Mouse (Mus musculus) monocyte, adult 5-6 weeks (primary cell): ENCODE results near the gene Fgfr2. TPM values are rescaled to one million over a fixed set of nuclear protein-coding genes. Genes with fewer than 3 reads are reported as not detected.

Source experiments
- ATAC-seq: fragments of 153-309, 156-312 bp; replicated peaks from 2 replicates; pipeline ENCODE4 v1.8.0; 2017; ENCODE audit warnings: mild to moderate bottlenecking; ENCODE audit not compliant: low TSS enrichment, insufficient number of reproducible peaks, severe bottlenecking, poor library complexity, low FRiP score
- total RNA-seq: library from RNA; stranded (forward); fragments of 200-1000, 200-491, 200-594 nt; gene quantifications from 3 replicates; pipeline ENCODE4 v1.2.3, GENCODE M21; 2017

Fgfr2 gene
- total RNA-seq, 1 experiment from 2014 or later, result not detected

DNA sequence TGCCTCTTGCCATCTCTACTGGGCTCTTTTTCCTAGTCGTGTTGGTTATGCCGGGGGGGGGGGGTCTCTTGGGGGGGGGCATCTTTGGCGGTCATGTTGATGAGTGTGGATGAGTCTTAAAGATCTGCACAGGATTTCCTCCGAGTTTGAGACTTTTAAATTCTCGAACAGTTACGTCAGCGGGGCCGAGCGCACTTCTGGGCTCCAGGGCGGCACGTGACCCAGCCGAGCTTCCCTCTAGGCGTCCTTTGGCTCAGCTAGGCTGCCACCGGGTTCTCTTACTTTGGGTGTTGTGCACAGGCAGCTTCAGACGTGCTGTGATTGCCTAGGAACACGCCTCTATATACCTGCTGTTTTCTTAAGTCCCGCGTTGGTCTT lies 2476.4 kb downstream of the Fgfr2 start:
- ATAC-seq, result peak; percentile 60

DNA sequence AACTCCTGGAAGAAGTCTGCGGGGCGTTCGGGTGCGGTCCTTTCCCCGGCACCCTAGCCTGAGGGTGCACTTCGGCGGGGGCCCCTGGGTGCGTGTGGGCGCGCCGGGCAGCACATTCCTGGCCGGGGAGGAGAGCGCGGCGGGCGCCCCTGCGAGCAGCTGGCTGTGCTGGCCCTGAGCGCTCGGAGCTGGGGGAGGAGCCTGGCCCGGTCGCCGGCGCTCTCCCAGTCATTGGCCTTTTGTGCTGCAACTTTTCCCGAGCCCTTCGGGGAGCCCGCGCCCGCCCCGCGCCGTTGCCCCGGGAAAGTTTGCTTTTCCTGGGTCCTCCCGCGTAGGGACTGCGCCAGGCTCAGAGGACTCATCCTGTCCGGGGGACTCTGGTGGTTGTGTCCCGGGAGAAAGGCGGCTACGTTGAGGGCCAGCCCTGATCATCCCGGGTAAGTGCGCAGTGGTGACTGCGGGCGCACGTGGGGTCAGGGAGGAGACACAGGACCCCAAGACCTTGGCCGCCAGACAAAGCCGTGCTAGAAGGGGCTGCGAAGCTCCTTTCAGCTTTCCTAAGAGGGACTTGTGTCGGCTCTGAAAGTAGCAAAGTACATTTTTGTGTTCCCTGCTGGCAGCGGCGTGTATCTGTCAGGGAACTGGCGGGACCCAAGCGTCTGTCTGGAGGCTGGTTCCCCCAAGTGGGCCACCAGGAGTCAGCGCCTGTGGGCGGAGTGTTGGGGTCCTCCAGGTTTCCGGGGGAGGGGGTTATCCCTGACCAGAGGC lies 2477.0 kb downstream of the Fgfr2 start:
- ATAC-seq, result no peak

- ATAC-seq, result 0 out of 2 replicates have a peak, but pooled peaks have one; percentile 8
Measured at GRCm38 (mm10) chr7:130645332-130645993, 2477.7 kb downstream of the Fgfr2 start.

- ATAC-seq, result no peak
Measured at GRCm38 (mm10) chr7:130640681-130641080, 2482.5 kb downstream of the Fgfr2 start.

DNA sequence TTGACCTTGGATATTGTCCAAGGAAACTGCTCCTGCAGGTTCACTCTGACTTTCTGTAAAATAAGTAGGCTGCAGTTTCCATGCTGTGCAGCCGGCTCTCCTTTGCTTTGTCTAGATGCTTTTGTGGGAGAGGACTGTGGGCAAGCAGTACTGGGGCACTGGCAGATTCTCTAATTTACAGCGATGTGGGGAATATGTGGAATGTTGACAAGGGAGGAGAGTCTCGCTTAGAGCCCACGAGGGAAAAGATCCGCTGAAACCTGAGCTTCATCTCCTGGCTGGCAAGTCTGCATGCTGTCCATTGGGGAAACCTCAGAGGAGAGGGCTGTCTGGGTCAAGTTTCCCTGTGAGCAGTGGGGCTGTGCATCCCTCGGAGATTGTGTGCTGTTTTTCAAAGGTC lies 2485.3 kb downstream of the Fgfr2 start:
- ATAC-seq, result no peak

DNA sequence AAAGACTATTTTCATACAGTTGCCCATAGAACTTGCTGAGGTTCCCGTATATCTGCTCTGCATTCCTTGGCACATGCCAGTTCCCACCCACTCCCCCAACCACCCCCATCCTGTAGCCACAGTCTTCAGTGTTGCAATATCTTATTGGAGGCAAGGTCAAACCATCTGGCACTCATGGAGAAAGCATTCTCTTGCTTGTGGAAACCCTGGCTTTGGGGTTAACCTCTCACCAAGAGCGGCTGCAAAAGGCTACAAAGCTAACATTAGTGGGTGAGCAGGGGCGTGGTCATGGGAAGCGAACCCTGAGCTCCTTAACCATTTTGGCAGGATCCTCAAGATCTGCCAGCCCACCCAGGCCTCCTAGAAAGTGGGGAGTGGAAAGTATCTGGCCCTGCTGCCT lies 2486.2 kb downstream of the Fgfr2 start:
- no peak for ATAC-seq

DNA sequence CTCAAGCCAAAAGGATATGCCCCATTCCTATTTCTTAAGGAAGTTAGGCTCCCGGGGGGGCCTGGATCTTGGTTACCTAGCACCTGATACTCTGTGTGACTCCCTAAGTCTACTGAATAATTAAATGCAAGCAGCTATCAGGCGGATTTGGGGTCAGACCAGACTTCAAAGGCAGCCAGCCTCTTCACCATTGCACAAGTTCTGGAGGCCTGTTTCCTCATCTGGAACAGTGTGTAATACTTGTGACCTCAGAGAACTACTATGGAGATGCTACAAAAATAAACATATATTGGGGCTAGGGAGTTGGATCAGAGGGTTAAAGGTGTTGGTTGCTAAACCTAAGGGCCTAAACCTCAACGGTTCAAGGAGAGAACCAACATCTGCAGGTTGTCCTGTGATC lies 2486.9 kb downstream of the Fgfr2 start:
- no peak for ATAC-seq

DNA sequence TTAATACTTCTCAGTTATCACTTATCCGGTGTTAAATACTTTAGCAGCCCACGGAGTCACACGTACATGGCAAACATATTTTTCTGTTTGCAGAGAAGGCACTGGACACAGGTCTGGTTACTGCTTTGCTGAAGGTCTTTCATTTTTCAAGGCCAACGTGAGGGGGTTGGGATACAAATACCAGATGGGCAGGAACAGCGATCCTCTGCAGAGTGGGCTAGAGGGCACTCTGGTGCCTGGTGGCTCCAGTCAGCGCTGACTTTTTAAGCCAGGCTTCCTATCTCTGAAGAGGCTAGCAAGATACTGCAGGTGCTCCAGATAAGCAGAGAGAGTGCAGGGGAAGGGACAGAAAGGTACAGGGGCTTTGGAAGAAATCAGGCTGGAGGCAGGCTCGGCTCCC lies 2487.9 kb downstream of the Fgfr2 start:
- no peak for ATAC-seq

DNA sequence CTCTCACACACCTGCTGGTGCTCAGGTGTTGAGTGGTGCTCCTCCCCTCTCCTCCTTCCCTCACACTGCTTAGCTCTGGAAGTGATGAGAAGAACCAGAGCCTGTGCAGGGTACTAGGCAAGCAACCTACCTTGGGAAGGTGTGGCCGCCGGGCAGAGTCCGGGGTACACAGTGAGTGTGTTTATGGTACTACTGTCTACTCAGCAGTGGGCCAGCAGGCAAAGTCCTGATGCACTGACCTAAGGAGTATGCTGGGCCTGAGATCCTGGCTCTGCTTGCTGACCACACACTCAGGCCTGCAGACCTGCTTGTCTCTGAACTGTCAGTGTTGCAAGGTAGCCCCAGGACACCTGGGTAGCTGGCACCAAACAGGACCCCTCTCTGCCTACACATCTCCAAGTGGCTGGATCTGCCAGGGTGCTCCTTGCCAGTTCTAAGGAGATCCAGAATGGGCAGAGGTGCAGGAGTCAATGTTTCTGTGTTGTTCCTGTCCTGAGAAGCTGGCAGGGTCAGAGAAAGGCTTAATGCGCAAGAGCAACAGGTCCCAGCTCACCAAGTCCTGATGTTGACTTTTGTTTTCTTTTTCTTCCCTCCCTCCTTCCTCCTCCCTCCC lies 2488.8 kb downstream of the Fgfr2 start:
- ATAC-seq, result no peak

GRCm38 (mm10) chr7:130632379-130632732 lies 2490.8 kb downstream of the Fgfr2 start:
- ATAC-seq, result no peak

- no peak for ATAC-seq
Measured at GRCm38 (mm10) chr7:130631553-130632378, 2491.4 kb downstream of the Fgfr2 start.

DNA sequence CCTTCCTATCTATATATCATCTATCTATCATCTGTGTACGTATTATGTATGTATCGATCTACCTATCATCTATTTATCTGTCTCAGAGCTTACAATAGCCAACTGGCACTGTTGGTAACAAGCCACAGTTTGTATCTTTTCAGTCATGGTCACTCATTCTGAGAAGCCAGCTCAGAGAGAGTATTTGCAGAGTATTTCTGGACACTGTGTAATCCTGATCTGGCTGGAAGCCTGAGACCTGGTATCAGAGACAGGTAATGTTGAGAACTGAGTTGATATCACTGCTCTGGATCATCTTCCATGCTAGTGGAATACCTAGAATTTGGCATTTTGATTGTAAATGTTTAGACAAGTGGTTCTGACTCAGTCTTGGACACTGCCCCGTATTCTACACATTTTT lies 2492.2 kb downstream of the Fgfr2 start:
- no peak for ATAC-seq

DNA sequence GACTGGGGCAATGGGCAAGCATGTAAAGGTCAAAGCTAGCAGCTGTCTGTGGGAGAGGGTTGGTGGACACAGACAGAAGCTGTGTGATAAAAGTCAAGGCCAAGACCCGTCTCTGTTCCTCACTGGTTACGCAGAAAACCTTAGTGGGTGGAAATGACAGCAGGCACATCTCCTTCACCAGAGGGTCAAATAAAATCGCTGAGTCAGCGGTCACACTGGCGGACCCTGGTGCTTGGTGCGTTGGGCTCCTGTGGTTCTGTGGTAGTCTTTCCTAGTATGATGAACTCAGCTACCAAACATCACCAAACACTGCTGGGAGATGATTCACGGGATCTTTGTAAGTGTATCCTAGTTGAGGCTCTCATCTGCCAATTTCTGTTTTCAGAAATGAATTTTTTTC lies 2493.2 kb downstream of the Fgfr2 start:
- no peak for ATAC-seq

DNA sequence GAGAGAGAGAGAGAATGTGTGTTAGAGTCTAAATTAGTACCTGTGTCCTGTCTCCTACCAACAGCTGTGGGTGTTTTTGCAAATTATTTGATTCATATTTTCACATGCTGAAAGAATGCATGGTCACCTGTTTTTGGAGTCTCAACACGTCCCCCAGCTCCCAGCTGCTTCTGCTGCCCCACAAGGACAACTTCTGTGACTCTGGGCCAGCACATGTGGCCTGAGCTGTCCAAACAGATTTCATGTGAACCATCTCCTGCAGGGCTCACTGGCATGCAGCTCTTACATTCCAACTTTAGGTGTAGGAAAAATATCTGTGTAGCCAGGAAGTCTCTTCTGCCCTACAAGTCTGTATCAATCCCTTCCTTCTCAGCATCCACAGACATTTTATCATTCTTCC lies 2494.5 kb downstream of the Fgfr2 start:
- no peak for ATAC-seq

DNA sequence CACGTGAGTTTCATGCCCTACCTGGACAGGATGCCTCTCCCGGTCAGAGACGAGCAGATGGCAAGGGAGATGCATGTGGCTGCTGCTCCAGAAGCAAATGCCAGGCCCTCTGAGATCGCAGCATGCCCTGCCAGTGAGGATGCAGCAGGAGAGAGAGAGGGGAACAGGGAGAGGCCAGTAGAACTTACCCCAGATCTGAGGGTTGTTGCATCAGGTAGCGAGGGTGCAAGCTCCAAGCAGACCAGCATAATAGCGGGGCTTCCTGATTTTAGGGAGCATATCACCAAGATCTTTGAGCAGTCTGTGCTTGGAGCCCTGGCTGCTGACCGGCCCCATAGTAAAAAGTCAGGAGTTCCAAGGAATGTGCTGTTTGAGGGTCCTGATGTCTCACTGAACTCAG lies 2497.8 kb downstream of the Fgfr2 start:
- ATAC-seq, result no peak

- no peak for ATAC-seq
Measured at GRCm38 (mm10) chr7:130624299-130624698, 2498.9 kb downstream of the Fgfr2 start.

DNA sequence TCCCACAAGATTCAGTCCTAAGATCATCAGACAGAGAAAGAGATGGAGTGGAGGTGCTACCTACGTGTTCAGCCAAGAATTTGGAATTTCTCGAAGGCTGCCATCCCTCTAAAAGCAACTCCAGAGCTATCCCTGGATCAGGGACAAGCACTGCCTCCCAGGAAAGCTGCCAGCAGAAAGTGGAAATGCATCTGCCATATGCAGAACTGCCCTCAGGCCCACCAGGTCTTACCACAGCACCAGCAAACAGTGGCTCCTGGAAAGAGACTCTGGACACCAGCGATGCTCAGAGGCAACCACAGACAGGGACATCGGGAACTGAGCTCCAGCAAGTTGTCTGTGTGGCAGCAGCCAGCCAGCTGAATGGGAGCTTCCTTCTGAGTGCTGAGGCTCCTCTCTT lies 2500.8 kb downstream of the Fgfr2 start:
- ATAC-seq, result no peak

DNA sequence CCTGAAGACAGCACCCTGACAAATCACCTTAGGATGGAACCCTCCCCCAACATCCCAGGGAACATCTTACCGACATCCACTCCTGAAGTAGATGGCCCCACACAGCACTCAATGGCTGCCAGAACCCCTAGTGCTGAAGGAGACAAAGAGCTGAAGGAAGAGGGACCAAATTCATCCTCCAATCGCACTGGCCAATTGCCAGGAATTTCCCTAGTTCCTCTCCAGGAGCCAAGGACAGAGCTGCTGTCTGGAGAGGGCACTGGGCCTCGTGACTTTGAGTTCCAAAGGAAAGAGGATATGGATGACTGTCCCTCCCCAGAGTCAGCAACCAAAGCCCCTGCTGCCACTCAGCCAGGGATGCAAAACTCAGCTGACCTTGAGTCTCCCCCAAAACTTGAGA lies 2501.2 kb downstream of the Fgfr2 start:
- no peak for ATAC-seq

- ATAC-seq, result no peak
Measured at GRCm38 (mm10) chr7:130621068-130621467, 2502.1 kb downstream of the Fgfr2 start.
